Mouse (Mus musculus) frontal cortex, adult 2 months (tissue): ENCODE data around the gene Pparg. TPM values are rescaled to one million over a fixed set of nuclear protein-coding genes. Genes with fewer than 3 reads are reported as not detected.

ENCODE experiments used
- polyA plus RNA-seq: library from polyadenylated mRNA; depleted of rRNA; stranded (reverse); fragments of >200 nt; gene quantifications from 2 replicates; pipeline ENCODE4 v1.2.3, GENCODE M21; 2012; rRNA removed

The Pparg gene
- polyA plus RNA-seq, 1 experiment, result 9.4 TPM

Other genes starting within 250 kb of the Pparg start
- gene Syn2, start 226.0 kb upstream of the Pparg start, polyA plus RNA-seq, result 385 and 411 TPM in 2 replicates
- not detected in 2 replicates for gene Gm17482, start 133.6 kb upstream of the Pparg start, polyA plus RNA-seq
- 19.8 and 25.9 TPM in 2 replicates for gene Timp4, start 108.7 kb upstream of the Pparg start, polyA plus RNA-seq
- 26.9 and 27.1 TPM in 2 replicates for gene Tsen2, start 183.7 kb downstream of the Pparg start, polyA plus RNA-seq
- gene Mkrn2os, start 231.6 kb downstream of the Pparg start, polyA plus RNA-seq, result 0.06 and 0.18 TPM in 2 replicates
- 21.5 and 29.0 TPM in 2 replicates for gene Mkrn2, start 241.0 kb downstream of the Pparg start, polyA plus RNA-seq